Mouse (Mus musculus) lung, embryonic 15.5 days (tissue): Measurements from ENCODE around the gene Tbc1d30. TPM values are rescaled to one million over a fixed set of nuclear protein-coding genes. Genes with fewer than 3 reads are reported as not detected.

ENCODE experiments used
- ATAC-seq: fragments of 200-750 bp; cut with Nextera tagmentation; 2 replicates; pipeline ENCODE4 v1.8.0; 2017; ENCODE audit warnings: moderate number of reproducible peaks, borderline replicate concordance; ENCODE audit not compliant: low FRiP score, low TSS enrichment; ENCODE audit errors: extremely low read depth
- H3K27ac ChIP-seq: fragments of 300-500 bp; sonication (generic); 2 replicates; pipeline ENCODE4 v1.5.1; 2015; ENCODE audit warnings: moderate library complexity, mild to moderate bottlenecking, inconsistent platforms
- H3K27me3 ChIP-seq: fragments of 300-500 bp; sonication (generic); 2 replicates; pipeline ENCODE4 v1.6.1; 2015; ENCODE audit warnings: inconsistent platforms
- H3K36me3 ChIP-seq: fragments of 300-500 bp; sonication (generic); 2 replicates; pipeline ENCODE4 v1.6.1; 2015; ENCODE audit warnings: inconsistent platforms
- H3K4me1 ChIP-seq: fragments of 300-500 bp; sonication (generic); 2 replicates; pipeline ENCODE4 v1.6.1; 2015; ENCODE audit warnings: inconsistent platforms
- H3K4me2 ChIP-seq: fragments of 300-500 bp; sonication (generic); 2 replicates; pipeline ENCODE4 v1.6.1; 2015; ENCODE audit warnings: inconsistent platforms, mild to moderate bottlenecking, moderate library complexity
- H3K4me3 ChIP-seq: fragments of 300-500 bp; sonication (generic); 2 replicates; pipeline ENCODE4 v1.5.1; 2015; ENCODE audit warnings: mild to moderate bottlenecking, inconsistent platforms
- H3K9ac ChIP-seq: fragments of 300-500 bp; sonication (generic); 2 replicates; pipeline ENCODE4 v1.6.1; 2015; ENCODE audit warnings: inconsistent platforms
- H3K9me3 ChIP-seq: fragments of 300-500 bp; sonication (generic); 2 replicates; pipeline ENCODE4 v1.6.1; 2016; ENCODE audit warnings: inconsistent platforms
- WGBS: fragments of 180-500 bp; shearing (Covaris S2); methylation state at CpG from one replicate; pipeline ENCODE4 v1.1.7; 2015; 5-methylcytosine and 5-hydroxymethylcytosine counted together
- polyA plus RNA-seq: library from polyadenylated mRNA; unstranded; fragments of >200 nt; fragmentation: Nextera tagmentation; extraction: Ambion mirVana; gene quantifications from 2 replicates; pipeline ENCODE4 v1.2.1, GENCODE M21; 2015

The Tbc1d30 gene
- polyA plus RNA-seq, 1 experiment from 2014 or later: 2.8 TPM

DNA sequence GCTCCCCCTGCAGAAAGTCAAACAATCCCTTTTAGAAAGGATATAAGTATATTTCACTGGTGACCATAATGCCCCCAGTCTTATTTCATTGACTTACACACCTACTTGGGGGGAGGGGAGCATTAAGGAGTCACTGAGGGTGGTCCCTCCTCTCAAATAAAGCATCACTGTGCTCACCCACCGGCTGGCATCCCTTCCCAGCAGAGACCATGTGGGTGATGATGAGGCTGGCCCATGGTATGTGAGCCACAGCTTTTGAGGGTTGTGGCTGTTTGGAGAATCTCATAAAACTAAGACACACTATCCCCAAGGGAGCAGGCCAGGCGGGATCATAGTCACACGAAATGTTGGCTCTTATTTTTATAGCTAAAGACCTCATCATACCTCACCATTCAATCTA lies 116.6 kb downstream of the Tbc1d30 start:
- WGBS: 79% methylated on average over 3 of the region's 3 CpGs
- no peak overlapping the region for H3K27ac ChIP-seq
- H3K9me3 ChIP-seq: no peaks in the 10 kb centered on the region; the same call in 1 of the 2 replicates
- H3K36me3 ChIP-seq: no peaks in the 10 kb centered on the region
- no peaks in the 10 kb centered on the region for H3K27me3 ChIP-seq
- H3K4me2 ChIP-seq: no peak overlapping the region
- H3K4me3 ChIP-seq: no peak overlapping the region
- H3K4me1 ChIP-seq: 0 out of 2 replicates have a peak, but pooled peaks cover 4% of the 10 kb centered on the region
- H3K9ac ChIP-seq: no peak overlapping the region
- no peak for ATAC-seq

DNA sequence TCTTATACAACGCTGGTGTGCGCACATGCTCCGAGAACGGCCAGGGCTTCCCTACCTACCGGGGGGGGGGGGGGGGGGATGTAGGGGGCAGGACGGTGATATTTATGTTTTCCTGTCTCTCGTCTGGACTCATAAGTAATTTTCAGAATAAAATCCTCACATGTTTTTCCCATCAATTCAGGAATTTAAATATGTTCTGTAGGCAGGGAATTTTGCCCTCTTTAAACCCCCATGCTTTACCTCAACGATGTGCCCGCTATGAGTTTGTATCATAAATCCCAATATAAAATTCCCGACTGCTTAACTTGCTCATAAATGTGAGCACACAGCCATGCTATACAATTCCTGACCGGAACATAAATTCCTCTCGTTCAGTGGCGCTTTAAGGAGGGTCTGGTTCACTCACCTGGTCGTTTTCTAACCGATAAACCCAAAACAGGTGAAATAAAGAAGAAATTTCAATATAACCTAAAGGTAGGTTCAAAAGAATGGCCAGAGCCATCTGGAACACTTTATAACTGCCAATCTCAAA lies 122.6 kb downstream of the Tbc1d30 start:
- WGBS: 79% methylated on average over 15 of the region's 15 CpGs
- ATAC-seq: no peak
- Histone ChIP-seq H3K27ac (no peak overlapping the region), H3K36me3 (no peaks in the 10 kb centered on the region), H3K4me1 (no peaks in the 10 kb centered on the region), H3K4me3 (no peak overlapping the region), H3K4me2 (no peak overlapping the region), H3K27me3 (no peaks in the 10 kb centered on the region), H3K9ac (no peak overlapping the region), H3K9me3 (no peaks in the 10 kb centered on the region; the same call in 1 of the 2 replicates)

DNA sequence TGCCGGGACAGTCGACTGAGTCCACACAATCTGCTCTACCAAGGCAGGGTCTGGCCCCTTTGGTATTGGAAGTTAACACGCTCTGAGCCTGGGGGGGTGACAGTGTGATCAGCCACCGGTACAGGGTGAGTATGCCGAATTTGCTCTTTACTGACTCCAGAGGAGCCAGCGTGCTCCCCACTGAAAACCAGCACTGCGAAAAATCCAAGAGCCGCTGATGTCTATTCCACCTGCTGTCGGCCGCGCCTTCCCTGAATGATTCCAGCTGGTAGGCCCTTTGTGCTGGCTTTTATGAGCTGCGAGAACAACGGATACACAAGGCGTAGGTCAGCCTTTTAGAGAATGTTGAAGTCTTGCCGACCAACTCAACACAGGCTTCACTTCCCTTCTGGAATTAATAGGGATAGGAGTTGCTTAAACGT lies 123.1 kb downstream of the Tbc1d30 start:
- Histone ChIP-seq H3K4me3 (no peak overlapping the region), H3K36me3 (no peaks in the 10 kb centered on the region), H3K27ac (no peak overlapping the region), H3K4me1 (no peaks in the 10 kb centered on the region), H3K4me2 (no peak overlapping the region), H3K9me3 (no peaks in the 10 kb centered on the region; the same call in 1 of the 2 replicates), H3K27me3 (no peaks in the 10 kb centered on the region), H3K9ac (no peak overlapping the region)
- 73% methylated on average over 16 of the region's 16 CpGs for WGBS
- no peak for ATAC-seq

DNA sequence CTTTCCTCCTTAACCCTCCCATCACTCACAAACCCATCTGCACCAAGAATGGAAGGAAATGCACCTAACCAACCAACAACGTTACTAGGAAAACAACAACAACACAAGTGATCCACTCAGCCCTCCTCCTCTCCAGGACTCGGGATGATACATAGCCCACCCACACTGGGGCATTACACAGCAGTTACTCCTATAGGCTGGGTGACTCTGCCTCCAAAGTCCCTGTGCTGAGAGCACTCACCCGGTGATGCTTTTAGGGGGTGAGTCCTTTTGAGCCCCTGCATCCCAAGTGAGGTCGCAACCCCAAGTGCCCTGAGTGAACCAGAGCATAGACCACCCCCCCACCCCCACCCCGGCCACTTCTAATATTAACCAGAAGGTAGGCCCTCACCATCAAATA lies 123.7 kb downstream of the Tbc1d30 start:
- no peaks in the 10 kb centered on the region for H3K4me1 ChIP-seq
- H3K9ac ChIP-seq: no peak overlapping the region
- ATAC-seq: no peak
- no peaks in the 10 kb centered on the region for H3K27me3 ChIP-seq
- H3K4me3 ChIP-seq: no peak overlapping the region
- 78% methylated on average over 5 of the region's 5 CpGs for WGBS
- no peak overlapping the region for H3K4me2 ChIP-seq
- no peak overlapping the region for H3K27ac ChIP-seq
- H3K9me3 ChIP-seq: no peaks in the 10 kb centered on the region; the same call in 1 of the 2 replicates
- H3K36me3 ChIP-seq: no peaks in the 10 kb centered on the region

DNA sequence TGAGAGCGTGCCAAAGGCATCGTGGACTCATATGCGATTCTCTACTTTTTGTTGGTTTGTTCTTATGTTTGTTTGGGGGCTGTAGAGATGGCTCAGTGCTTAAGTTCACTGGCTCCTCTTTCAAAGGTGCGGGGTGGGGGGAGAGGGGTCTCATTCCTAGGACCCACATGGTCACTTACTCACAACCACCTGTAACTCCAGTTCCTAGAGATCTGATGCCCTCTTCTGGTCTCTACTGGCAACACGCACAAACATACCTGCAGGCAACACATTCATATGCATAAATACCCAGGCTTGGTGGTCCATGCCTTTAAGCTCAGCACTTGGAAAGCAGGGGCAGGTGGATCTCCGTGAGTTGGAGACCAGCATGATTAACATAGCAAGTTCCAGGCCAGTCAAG lies 125.4 kb downstream of the Tbc1d30 start:
- 78% methylated on average over 6 of the region's 6 CpGs for WGBS
- Histone ChIP-seq H3K9ac (no peak overlapping the region), H3K9me3 (no peaks in the 10 kb centered on the region), H3K4me2 (no peak overlapping the region), H3K27me3 (no peaks in the 10 kb centered on the region), H3K27ac (no peak overlapping the region), H3K4me3 (no peak overlapping the region), H3K4me1 (no peaks in the 10 kb centered on the region), H3K36me3 (no peaks in the 10 kb centered on the region)
- ATAC-seq: no peak

DNA sequence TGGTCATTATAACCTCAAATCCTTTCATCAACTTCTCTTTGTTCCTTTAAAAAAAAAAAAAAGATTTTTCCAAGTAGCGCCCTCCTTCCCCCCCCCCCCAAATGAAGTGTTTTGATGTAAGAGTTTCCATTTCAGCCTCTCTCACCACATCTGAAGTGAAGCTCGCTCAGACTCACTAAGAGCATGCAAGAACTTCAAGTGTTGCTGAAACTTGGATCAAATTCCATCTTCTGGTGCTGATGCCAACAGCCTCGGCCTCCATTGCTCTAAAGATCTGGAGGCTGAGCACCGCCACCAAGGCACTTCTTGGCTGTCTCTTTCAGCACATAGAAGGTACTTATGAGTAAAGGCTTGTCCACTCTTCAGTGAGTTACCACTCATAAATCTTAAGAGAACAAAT lies 128.2 kb downstream of the Tbc1d30 start:
- H3K9ac ChIP-seq: no peak overlapping the region
- H3K4me3 ChIP-seq: no peak overlapping the region
- no peaks in the 10 kb centered on the region for H3K27me3 ChIP-seq
- 54% methylated on average over 4 of the region's 4 CpGs for WGBS
- no peak overlapping the region for H3K4me2 ChIP-seq
- no peaks in the 10 kb centered on the region for H3K4me1 ChIP-seq
- H3K27ac ChIP-seq: no peak overlapping the region
- no peaks in the 10 kb centered on the region for H3K9me3 ChIP-seq
- no peaks in the 10 kb centered on the region for H3K36me3 ChIP-seq
- ATAC-seq: no peak

DNA sequence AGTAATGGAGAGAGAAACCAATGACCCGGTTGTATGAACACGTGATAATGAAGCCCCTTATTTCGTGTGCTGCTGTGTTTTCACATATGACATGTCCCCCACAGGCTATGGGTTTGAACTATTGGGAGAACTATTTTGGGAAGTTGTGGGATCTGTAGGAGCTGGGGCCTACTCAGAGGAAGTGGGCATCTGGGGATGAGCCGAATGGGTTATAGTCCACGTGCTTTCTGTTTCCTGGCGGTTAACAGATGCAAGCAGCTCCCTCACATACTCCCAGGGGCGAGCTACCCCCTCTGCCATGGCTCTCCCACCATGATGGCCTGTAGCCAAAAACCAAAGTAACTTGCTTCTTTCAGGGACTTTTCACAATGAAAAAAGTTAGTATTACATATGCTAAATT lies 132.5 kb downstream of the Tbc1d30 start:
- no peak for ATAC-seq
- H3K9me3 ChIP-seq: no peaks in the 10 kb centered on the region
- H3K36me3 ChIP-seq: no peaks in the 10 kb centered on the region
- no peak overlapping the region for H3K9ac ChIP-seq
- 80% methylated on average over 7 of the region's 7 CpGs for WGBS
- H3K4me3 ChIP-seq: no peak overlapping the region
- no peaks in the 10 kb centered on the region for H3K27me3 ChIP-seq
- H3K4me1 ChIP-seq: no peaks in the 10 kb centered on the region
- no peak overlapping the region for H3K4me2 ChIP-seq
- H3K27ac ChIP-seq: no peak overlapping the region

DNA sequence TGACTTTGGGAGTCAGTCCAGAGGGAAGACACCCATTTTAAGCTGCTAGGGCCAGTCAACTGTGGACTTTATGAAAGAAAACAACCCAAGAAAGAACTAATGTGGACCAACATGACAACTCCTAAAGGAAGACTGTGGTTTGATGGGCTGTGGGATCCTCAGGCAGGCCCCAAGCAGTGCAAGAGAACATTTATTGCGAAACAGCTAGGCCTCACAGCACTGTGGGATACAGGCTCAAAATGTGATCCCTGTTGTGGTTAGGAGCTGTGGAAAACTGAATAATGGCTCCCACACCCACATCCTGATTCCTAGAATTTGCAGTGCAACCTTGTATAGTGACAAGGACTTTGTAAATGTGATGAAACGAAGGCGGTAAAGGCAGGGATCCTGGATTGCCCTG lies 134.3 kb downstream of the Tbc1d30 start:
- Histone ChIP-seq H3K9ac (no peak overlapping the region), H3K27ac (no peak overlapping the region), H3K4me2 (no peak overlapping the region), H3K36me3 (no peaks in the 10 kb centered on the region), H3K4me3 (no peak overlapping the region), H3K4me1 (no peaks in the 10 kb centered on the region), H3K27me3 (no peaks in the 10 kb centered on the region), H3K9me3 (no peaks in the 10 kb centered on the region)
- 88% methylated on average over 3 of the region's 3 CpGs for WGBS
- no peak for ATAC-seq

Other genes starting within 250 kb of the Tbc1d30 start
- gene Gns, start 13.8 kb upstream of the Tbc1d30 start, polyA plus RNA-seq: 35.5 and 36.4 TPM in 2 replicates
- 18.3 and 20.8 TPM in 2 replicates for gene Rassf3, start 125.1 kb upstream of the Tbc1d30 start, polyA plus RNA-seq
- 34.4 and 36.7 TPM in 2 replicates for gene Tbk1, start 235.5 kb upstream of the Tbc1d30 start, polyA plus RNA-seq